Mouse (Mus musculus): ENCODE measurements around the gene Arhgap29. TPM values are rescaled to one million over a fixed set of nuclear protein-coding genes. Genes with fewer than 3 reads are reported as not detected.
A peak's percentile ranks its signal among the peaks of the same experiment; 100 is the strongest.

The Arhgap29 gene
- polyA plus RNA-seq, 1 experiment from 2014 or later, result 56.0 TPM

DNA sequence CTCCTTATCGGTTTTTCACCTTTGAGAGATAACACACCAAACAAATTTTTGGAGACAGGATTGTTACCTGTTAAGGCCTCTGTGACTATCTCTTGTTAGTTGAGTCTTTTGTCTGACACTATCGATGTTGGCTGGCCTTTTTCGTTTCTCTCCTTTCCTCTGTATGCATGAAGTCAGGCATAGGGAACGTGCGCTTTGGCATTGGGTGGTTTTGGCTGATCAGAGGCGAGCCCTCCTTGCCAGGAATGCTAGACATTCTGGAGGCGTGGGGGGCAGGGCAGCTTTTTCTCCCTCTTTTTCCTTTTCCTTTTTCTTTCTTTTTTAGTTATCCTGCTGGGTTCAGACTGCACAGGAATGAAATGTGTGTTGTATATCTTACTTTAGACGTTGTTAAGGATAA, 16.3 kb downstream of the Arhgap29 start:
- ATAC-seq (ENCODE audit: insufficient number of reproducible peaks, insufficient read depth, low FRiP score, low TSS enrichment), result no peak
- Histone ChIP-seq H3K4me2 (replicated peaks) (peak overlapping the region; percentile 74), H3K9me3 (no peaks in the 10 kb centered on the region), H3K36me3 (no peaks in the 10 kb centered on the region), H3K27ac (no peak overlapping the region), H3K4me1 (no peaks in the 10 kb centered on the region; the same call in 1 of the 2 replicates), H3K27me3 (no peaks in the 10 kb centered on the region), H3K9ac (0 out of 2 replicates have a peak overlapping the region, but pooled peaks have one; percentile 68), H3K4me3 (peak overlapping the region; percentile 66)
- 2% methylated on average over 8 of the region's 8 CpGs for WGBS

DNA sequence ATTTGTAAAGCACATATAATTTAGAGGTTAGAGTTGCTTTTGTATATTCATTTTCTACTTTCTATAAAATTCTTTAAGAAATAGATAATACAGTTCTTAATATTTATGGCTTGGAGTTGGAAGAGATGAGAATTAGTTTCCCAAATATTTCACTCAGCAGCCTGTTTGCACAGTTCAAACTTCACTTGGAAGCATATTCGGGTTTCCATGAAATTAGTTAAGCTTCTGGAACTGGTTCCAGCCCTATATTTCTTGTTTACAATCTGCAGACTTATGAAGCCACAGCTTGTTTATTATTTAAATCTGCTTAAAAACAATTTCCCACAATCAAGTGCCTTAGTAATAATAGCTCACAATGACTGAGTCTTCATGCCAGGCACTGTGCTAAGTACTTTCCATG, 17.1 kb downstream of the Arhgap29 start:
- H3K4me3 ChIP-seq, result peak overlapping the region; percentile 66
- H3K4me2 ChIP-seq (replicated peaks), result peak overlapping the region; percentile 74
- H3K4me1 ChIP-seq, result no peaks in the 10 kb centered on the region; the same call in 1 of the 2 replicates
- no peaks in the 10 kb centered on the region for H3K36me3 ChIP-seq
- ATAC-seq (ENCODE audit: insufficient number of reproducible peaks, insufficient read depth, low FRiP score, low TSS enrichment), result no peak
- H3K9ac ChIP-seq, result no peak overlapping the region
- no peaks in the 10 kb centered on the region for H3K27me3 ChIP-seq
- H3K9me3 ChIP-seq, result no peaks in the 10 kb centered on the region
- no peak overlapping the region for H3K27ac ChIP-seq
- 41% methylated on average over 1 of the region's 1 CpGs for WGBS

GRCm38 (mm10) chr3:121973761-121974160, 21.4 kb downstream of the Arhgap29 start:
- H3K9me3 ChIP-seq, result no peaks in the 10 kb centered on the region
- WGBS, result 70% methylated on average over 5 of the region's 5 CpGs
- no peak overlapping the region for H3K4me3 ChIP-seq
- ATAC-seq (ENCODE audit: insufficient number of reproducible peaks, insufficient read depth, low FRiP score, low TSS enrichment), result no peak
- H3K4me1 ChIP-seq, result no peaks in the 10 kb centered on the region
- no peak overlapping the region for H3K4me2 ChIP-seq (replicated peaks)
- no peak overlapping the region for H3K27ac ChIP-seq
- H3K36me3 ChIP-seq, result no peaks in the 10 kb centered on the region
- H3K27me3 ChIP-seq, result no peaks in the 10 kb centered on the region
- no peak overlapping the region for H3K9ac ChIP-seq

- ATAC-seq (ENCODE audit: insufficient number of reproducible peaks, insufficient read depth, low FRiP score, low TSS enrichment), result no peak
Measured at GRCm38 (mm10) chr3:121975381-121975780, 23.0 kb downstream of the Arhgap29 start.

GRCm38 (mm10) chr3:121981306-121981705, 29.0 kb downstream of the Arhgap29 start:
- Histone ChIP-seq H3K4me3 (no peak overlapping the region), H3K4me2 (replicated peaks) (no peak overlapping the region), H3K9ac (no peak overlapping the region), H3K36me3 (0 out of 2 replicates have a peak, but pooled peaks cover 6% of the 10 kb centered on the region), H3K27ac (no peak overlapping the region), H3K9me3 (no peaks in the 10 kb centered on the region), H3K27me3 (no peaks in the 10 kb centered on the region), H3K4me1 (no peaks in the 10 kb centered on the region)
- 88% methylated on average over 4 of the region's 4 CpGs for WGBS
- ATAC-seq (ENCODE audit: insufficient number of reproducible peaks, insufficient read depth, low FRiP score, low TSS enrichment), result no peak

More at GRCm38 (mm10) chr3:121975381-121975780, 23.0 kb downstream of the Arhgap29 start:
- Histone ChIP-seq H3K27me3 (no peaks in the 10 kb centered on the region), H3K4me3 (no peak overlapping the region), H3K9me3 (no peaks in the 10 kb centered on the region), H3K36me3 (no peaks in the 10 kb centered on the region), H3K4me1 (no peaks in the 10 kb centered on the region), H3K9ac (no peak overlapping the region), H3K4me2 (replicated peaks) (no peak overlapping the region), H3K27ac (no peak overlapping the region)
- WGBS, result 91% methylated on average over 3 of the region's 3 CpGs

DNA sequence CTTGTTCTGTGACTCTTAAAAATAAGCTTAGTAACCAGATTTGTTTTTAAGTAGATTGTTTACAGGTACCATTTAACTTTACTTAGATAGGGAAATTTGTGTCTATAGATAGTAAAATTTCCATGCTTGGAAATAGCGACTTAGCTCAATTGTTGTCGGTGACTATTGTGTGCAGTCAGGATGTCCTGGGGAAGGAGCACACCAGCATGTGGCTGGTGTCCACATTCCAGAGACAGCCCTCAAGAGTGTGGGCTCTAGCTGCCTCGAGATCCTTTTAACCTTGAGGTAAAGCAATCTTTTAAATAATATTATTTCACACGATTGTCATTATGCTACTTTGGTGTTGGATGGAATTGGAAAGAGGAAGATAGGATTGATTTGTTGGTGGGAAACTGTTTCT, 30.1 kb downstream of the Arhgap29 start:
- H3K4me2 ChIP-seq (replicated peaks), result no peak overlapping the region
- 0 out of 2 replicates have a peak, but pooled peaks cover 6% of the 10 kb centered on the region for H3K36me3 ChIP-seq
- H3K27me3 ChIP-seq, result no peaks in the 10 kb centered on the region
- WGBS, result 76% methylated on average over 4 of the region's 4 CpGs
- no peak for ATAC-seq (ENCODE audit: insufficient number of reproducible peaks, insufficient read depth, low FRiP score, low TSS enrichment)
- no peaks in the 10 kb centered on the region for H3K4me1 ChIP-seq
- no peak overlapping the region for H3K27ac ChIP-seq
- H3K9me3 ChIP-seq, result no peaks in the 10 kb centered on the region
- H3K9ac ChIP-seq, result no peak overlapping the region
- H3K4me3 ChIP-seq, result no peak overlapping the region

GRCm38 (mm10) chr3:121995125-121995524, 42.8 kb downstream of the Arhgap29 start:
- no peak overlapping the region for H3K9ac ChIP-seq
- H3K4me2 ChIP-seq (replicated peaks), result no peak overlapping the region
- 81% methylated on average over 4 of the region's 4 CpGs for WGBS

GRCm38 (mm10) chr3:121999934-122000333, 47.6 kb downstream of the Arhgap29 start:
- Histone ChIP-seq H3K4me1 (peaks cover 11% of the 10 kb centered on the region), H3K4me3 (no peak overlapping the region), H3K36me3 (peaks cover 10% of the 10 kb centered on the region), H3K4me2 (replicated peaks) (no peak overlapping the region), H3K27ac (no peak overlapping the region), H3K9me3 (no peaks in the 10 kb centered on the region), H3K27me3 (no peaks in the 10 kb centered on the region), H3K9ac (no peak overlapping the region)
- 53% methylated on average over 2 of the region's 2 CpGs for WGBS
- no peak for ATAC-seq (ENCODE audit: insufficient number of reproducible peaks, insufficient read depth, low FRiP score, low TSS enrichment)

More at GRCm38 (mm10) chr3:121995125-121995524, 42.8 kb downstream of the Arhgap29 start:
- no peak overlapping the region for H3K27ac ChIP-seq
- H3K36me3 ChIP-seq, result peaks cover 12% of the 10 kb centered on the region
- H3K4me3 ChIP-seq, result no peak overlapping the region
- H3K27me3 ChIP-seq, result no peaks in the 10 kb centered on the region
- peaks cover 4% of the 10 kb centered on the region for H3K4me1 ChIP-seq
- H3K9me3 ChIP-seq, result no peaks in the 10 kb centered on the region
- no peak for ATAC-seq (ENCODE audit: insufficient number of reproducible peaks, insufficient read depth, low FRiP score, low TSS enrichment)

GRCm38 (mm10) chr3:122001568-122001967, 49.2 kb downstream of the Arhgap29 start:
- Histone ChIP-seq H3K9ac (no peak overlapping the region), H3K4me1 (peaks cover 11% of the 10 kb centered on the region), H3K4me2 (replicated peaks) (no peak overlapping the region), H3K27me3 (no peaks in the 10 kb centered on the region), H3K4me3 (no peak overlapping the region), H3K36me3 (peaks cover 10% of the 10 kb centered on the region), H3K9me3 (no peaks in the 10 kb centered on the region), H3K27ac (no peak overlapping the region)
- WGBS, result 39% methylated on average over 6 of the region's 6 CpGs
- ATAC-seq (ENCODE audit: insufficient number of reproducible peaks, insufficient read depth, low FRiP score, low TSS enrichment), result no peak

DNA sequence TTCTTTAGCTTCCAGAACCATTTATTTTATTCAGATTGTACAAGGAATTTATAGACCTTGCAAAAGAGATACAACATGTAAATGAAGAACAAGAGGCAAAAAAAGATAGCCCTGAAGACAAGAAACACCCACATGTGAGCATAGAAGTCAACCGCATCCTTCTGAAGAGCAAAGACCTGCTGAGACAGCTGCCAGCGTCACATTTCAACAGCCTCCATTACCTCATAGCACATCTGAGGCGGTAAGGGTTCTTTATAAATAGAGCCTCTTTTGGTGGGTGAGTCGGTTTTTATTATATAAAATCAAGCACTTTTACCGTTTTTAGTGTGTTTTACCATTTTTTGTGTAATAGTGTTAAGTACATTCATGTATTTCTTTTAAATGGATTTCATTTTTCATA, 57.5 kb downstream of the Arhgap29 start:
- no peak overlapping the region for H3K4me3 ChIP-seq
- peaks cover 44% of the 10 kb centered on the region for H3K36me3 ChIP-seq
- no peak overlapping the region for H3K9ac ChIP-seq
- H3K4me2 ChIP-seq (replicated peaks), result no peak overlapping the region
- H3K27me3 ChIP-seq, result no peaks in the 10 kb centered on the region
- H3K27ac ChIP-seq, result no peak overlapping the region
- ATAC-seq (ENCODE audit: insufficient number of reproducible peaks, insufficient read depth, low FRiP score, low TSS enrichment), result no peak
- no peaks in the 10 kb centered on the region for H3K9me3 ChIP-seq
- whole genome bisulfite sequencing, result 89% methylated on average over 5 of the region's 5 CpGs
- H3K4me1 ChIP-seq, result no peaks in the 10 kb centered on the region

GRCm38 (mm10) chr3:122010292-122010691, 58.0 kb downstream of the Arhgap29 start:
- Histone ChIP-seq H3K36me3 (peaks cover 44% of the 10 kb centered on the region), H3K9me3 (no peaks in the 10 kb centered on the region), H3K9ac (no peak overlapping the region), H3K4me3 (no peak overlapping the region), H3K27me3 (no peaks in the 10 kb centered on the region), H3K4me1 (no peaks in the 10 kb centered on the region), H3K4me2 (replicated peaks) (no peak overlapping the region), H3K27ac (no peak overlapping the region)
- WGBS, result 87% methylated on average over 5 of the region's 5 CpGs
- ATAC-seq (ENCODE audit: insufficient number of reproducible peaks, insufficient read depth, low FRiP score, low TSS enrichment), result no peak

DNA sequence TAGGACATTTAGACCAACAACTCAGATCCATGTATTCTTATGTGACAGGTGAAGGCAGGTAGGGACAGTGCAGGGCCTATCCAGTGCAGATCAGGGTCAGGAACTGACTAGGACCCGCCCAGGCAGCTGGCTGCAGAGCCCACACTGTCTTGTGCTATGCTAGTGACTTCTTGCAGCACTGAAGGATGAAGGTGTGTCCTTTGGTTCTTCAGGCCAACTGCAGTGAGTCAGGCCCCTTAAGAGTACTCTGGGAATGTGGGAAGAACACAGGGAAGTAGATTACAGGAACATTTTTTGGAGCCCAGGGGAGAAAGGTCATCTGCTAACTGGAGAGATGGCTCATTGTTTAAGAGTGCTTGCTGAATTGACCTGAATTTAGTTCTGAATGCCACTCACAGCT, 60.1 kb downstream of the Arhgap29 start:
- Histone ChIP-seq H3K4me2 (replicated peaks) (no peak overlapping the region), H3K4me3 (no peak overlapping the region), H3K27ac (no peak overlapping the region), H3K4me1 (no peaks in the 10 kb centered on the region), H3K36me3 (peaks cover 41% of the 10 kb centered on the region), H3K9ac (no peak overlapping the region), H3K27me3 (no peaks in the 10 kb centered on the region), H3K9me3 (no peaks in the 10 kb centered on the region)
- 65% methylated on average over 1 of the region's 1 CpGs for WGBS
- ATAC-seq (ENCODE audit: insufficient number of reproducible peaks, insufficient read depth, low FRiP score, low TSS enrichment), result no peak

GRCm38 (mm10) chr3:122018421-122018820, 66.1 kb downstream of the Arhgap29 start:
- H3K9ac ChIP-seq, result no peak overlapping the region
- no peaks in the 10 kb centered on the region for H3K9me3 ChIP-seq
- H3K4me2 ChIP-seq (replicated peaks), result no peak overlapping the region
- peaks cover 9% of the 10 kb centered on the region for H3K36me3 ChIP-seq
- no peaks in the 10 kb centered on the region for H3K27me3 ChIP-seq
- H3K4me3 ChIP-seq, result no peak overlapping the region
- no peak for ATAC-seq (ENCODE audit: insufficient number of reproducible peaks, insufficient read depth, low FRiP score, low TSS enrichment)
- H3K4me1 ChIP-seq, result no peaks in the 10 kb centered on the region
- H3K27ac ChIP-seq, result no peak overlapping the region
- 94% methylated on average over 7 of the region's 7 CpGs for WGBS

Data from embryonic facial prominence, embryonic 12.5 days (tissue).